Mouse (Mus musculus) brain, embryonic 14.5 days (tissue): ENCODE data around the gene Fosl2.

Experiments used
- CTCF ChIP-seq: fragments of 200-500 bp; IDR thresholded peaks from 2 replicates; pipeline ENCODE4 v1.5.1; 2012; ENCODE audit warnings: inconsistent platforms, mild to moderate bottlenecking, moderate library complexity, borderline replicate concordance; ENCODE audit not compliant: insufficient read depth, insufficient read length; ENCODE audit errors: extremely low read depth
- POLR2A ChIP-seq: fragments of 200-500 bp; IDR thresholded peaks from 2 replicates; pipeline ENCODE4 v1.6.1; 2012; ENCODE audit warnings: mild to moderate bottlenecking, inconsistent platforms, borderline replicate concordance; ENCODE audit not compliant: poor library complexity, insufficient read depth, insufficient read length, severe bottlenecking; ENCODE audit errors: extremely low read depth

GRCm38 (mm10) chr5:32176800-32177199 is 41.2 kb downstream of the Fosl2 start:
- TF ChIP-seq CTCF (no peak), POLR2A (no peak)
